Mouse (Mus musculus): ENCODE data around the gene Grik4.
"Not testable (repeated sequence)": the region's sequence is repeated elsewhere in the genome, so short reads cannot be mapped to it uniquely, and the experiment has no call there.

Gene Grik4

DNA sequence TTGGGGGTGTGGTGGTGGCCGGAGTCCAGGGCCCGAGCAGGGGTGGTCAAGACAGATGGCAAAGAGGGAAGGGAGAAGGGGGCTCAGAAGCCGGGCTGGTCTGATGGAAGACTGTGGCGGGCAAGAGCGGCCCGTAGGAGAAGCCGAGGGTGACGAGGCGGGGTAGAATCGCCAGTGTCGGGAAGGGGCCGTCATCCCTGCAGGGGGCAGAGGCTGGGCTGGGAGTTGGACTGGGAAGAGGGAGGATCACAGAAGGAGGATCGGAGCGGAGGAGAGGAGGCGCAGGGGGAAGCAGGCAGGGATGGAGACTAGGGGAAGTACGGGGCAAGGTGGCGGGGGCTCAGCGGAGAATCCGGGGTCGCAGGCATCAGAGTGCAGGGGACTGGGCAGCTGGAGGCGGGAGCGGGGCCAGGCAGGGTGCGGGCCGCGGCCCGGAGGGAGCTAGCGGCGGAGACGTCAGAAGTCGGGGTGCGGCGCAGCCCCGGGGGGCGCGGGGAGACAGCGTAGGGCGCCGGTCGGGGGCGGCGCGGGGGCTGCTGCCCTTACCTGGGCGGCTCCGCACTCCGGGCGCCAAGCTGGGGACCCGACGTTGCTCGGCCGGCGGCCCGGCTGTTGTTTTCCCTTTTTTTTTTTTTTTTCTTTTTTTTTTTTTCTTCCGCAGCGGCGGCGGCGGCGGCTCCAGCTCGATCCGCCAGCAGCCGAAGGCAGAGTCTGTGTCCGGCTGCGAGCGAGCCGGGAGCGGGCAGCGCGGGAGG is at the start of gene Grik4:
Gene Grik4 (minus strand): TSS at position 713 of the 755 bp plus-strand sequence.
- no peak for DNase-seq

DNA sequence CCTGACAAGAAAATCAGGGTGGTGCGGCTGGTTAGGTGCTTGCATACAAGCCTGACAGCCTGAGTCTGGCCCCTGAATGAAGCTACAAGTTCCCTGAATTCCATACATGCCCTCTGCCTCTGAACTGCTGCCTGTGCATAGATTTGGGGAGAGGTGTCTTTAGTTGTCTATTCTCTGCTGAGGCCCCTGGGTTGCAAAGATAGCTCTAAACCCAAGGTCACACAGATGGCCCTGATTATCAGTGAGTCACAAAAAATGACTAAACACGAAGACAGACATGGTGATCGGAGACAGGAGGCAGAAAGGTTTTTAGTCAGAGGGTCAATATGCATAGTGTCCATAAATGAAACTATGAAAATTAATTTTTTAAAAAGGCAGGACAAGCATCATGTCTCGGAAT is 49.4 kb upstream of the Grik4 start:
- DNase-seq = no peak

DNA sequence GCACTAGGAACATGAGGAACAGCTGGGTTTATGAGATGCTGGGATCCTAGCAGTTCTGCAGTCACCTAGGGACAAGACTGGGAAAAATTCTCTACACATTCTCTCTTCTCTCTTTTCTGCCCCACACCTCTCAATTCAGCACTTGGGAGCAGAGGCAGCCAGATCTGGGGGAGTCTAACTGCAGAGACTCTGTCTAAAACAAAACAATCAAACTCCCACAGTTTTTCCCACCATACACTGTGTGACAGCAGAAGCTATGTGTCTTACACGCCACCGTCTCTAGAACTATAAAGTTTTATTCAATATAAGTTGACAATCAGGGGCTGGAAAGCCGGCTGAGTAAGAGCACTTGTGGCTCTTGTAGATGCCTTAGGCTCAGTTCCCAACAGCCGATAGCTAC is 43.7 kb upstream of the Grik4 start:
- no peak for DNase-seq

DNA sequence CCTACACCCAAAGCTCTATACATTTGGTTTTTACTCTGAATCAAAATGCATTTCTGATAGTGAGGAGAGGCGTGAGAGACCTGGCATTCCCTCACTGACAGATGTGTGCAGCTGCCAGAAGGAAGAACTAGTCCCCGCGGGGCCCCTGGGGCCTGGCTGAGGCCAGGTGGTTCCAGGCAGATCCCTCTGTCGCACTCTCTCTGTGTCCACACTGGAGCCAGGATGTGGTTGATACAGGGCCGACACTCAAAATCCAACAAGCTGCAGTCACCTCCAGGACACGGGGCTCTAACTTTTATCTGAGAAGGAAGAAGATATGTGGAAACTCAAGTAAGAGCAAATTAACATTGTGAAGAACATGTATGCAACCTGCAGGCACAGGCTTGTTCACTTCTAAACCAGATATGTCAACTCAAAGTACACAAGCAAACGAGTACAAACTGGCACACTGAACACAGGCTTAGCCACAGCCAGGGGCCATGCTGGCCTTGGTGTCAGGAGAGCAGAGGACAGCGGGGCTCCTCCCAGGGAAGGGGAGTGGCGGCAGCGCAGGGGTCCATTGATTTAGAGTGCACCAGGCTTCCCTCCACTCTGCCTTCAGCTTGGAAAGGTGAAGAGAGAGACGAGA is 24.7 kb upstream of the Grik4 start:
- DNase-seq = no peak

DNA sequence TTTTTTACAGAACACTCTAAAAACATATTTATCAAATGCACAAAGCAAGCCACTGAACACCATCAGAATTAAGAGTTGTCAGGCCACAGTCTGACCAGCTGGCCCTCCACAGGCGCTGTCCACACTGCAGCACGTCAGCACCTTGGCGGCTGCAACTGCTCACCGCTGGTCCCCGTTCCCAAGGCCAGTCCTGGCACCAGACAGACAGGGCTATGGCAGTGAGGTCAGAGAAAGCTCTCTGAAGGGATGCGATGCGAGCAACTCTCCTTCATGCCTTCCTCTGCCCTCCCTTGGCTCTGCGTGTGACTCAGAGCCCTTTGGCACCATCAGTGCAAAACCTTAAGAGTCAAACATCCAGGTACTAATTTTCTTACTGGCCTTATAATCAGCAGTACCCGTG is 23.4 kb upstream of the Grik4 start:
- DNase-seq = no peak

DNA sequence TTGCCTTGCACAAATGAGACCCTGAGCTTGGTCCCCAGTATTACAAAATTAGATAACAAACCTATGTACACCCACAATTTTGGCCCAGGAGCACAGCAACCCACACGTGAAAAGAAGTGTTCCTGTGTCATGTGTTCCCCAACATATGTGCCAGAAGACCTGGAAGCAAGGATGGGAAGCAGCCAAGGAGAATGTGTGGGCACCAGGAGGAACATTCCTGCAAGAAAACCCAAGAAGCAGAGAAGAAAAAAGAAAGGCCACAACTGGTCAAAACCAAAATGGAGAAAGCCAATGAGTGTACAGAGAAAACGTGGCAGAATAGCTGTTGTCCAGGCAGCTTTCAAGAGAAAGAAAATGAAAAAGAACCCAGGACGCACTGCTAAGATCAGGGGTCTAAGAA is 20.5 kb upstream of the Grik4 start:
- DNase-seq = not testable (repeated sequence)

DNA sequence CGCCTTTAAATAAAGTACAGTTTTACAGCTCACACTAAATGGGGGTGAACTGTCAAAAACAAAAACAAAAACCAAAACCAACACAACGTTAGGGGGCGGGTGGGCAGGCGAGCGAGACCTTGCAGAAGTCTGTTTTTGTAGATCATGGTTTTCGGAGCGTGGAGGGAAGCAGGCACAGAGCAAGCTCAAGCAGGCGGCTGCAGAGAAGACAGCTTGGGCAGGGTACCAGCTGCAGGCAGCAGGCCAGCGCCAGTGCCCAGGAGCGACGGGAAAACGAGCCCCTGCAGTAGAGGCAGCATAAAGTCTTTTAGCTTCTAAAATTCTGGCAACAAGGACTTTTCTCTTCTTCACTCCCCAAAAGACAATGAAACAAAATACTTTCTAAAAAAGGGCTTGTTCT is 20.1 kb upstream of the Grik4 start:
- DNase-seq = no peak

DNA sequence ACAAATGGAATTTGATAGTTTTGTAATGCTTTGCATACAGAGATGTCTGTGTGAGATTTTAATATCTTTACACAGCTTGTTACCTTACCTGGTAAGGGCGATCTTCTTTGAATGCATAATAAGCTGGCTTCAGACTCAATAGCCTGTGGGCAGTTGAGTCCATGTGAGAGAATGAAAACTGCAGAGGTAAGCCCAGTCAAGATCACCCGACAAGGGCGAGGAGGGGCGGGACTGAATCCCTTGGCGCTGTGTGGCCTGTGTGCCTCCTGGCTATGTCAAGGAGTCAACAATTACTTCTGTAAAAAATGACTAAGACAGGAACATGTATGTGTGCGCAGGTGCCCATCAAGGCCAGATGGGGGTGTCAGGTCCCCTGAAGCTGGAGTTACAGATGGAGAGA is 18.2 kb upstream of the Grik4 start:
- peak; percentile 26 to 39 for DNase-seq

DNA sequence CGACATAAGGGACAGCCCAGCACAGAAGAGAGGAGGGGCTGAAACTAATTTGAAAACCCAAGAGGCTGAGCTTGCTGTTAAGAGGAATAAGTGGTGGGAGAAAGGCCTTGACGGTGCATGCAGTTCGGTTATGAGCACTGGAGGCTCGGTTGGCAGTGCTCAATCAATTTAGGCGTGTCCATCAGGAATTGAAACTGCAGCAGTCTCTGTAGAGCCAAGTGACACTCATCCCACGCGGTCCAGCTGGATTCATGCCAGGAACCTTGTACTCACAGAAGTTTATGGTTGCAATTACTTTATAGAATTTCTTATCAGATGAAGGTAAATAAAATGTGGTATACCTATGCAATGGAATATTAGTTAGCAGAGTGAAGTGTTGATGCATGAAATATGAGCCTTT is 14.1 kb upstream of the Grik4 start:
- DNase-seq = no peak

DNA sequence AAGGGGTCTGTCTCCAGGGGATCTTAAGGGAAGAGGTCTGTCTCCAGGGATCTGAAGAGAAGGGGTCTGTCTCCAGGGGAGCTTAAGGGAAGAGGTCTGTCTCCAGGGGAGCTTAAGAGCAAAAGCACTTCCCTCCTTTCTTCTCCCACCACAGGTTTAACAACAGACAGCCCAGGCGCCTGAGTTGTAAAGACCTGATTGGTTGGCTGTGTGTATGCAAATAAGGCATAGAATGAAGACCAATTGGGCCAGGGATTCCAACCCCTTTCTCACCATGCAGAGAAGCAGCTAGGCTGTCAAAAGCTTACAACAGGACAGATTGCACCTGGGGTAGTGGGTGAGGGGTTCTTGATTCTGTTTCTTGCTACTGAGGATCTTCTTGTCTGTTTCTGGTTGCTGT is 4.1 kb upstream of the Grik4 start:
- no peak for DNase-seq

DNA sequence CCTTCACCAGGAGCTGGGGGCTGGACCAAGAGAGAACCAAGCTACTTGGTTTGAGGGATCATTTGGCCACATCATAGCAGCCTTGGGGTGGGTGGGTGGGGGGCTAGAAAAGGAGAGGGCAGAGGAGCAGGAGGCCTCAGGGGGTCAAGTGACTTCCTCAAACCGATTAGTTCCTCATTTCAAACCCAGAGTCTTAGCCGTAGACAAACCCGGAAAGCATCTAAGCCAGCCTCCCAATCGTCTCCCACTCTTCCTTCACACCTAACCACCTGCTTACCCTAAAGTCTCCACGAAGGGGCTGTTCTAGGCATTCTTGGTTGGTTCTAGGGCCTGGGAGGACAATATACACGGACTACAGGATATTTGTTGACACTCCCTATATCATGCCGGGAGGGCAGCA is 881 bp upstream of the Grik4 start:
- DNase-seq = no peak

DNA sequence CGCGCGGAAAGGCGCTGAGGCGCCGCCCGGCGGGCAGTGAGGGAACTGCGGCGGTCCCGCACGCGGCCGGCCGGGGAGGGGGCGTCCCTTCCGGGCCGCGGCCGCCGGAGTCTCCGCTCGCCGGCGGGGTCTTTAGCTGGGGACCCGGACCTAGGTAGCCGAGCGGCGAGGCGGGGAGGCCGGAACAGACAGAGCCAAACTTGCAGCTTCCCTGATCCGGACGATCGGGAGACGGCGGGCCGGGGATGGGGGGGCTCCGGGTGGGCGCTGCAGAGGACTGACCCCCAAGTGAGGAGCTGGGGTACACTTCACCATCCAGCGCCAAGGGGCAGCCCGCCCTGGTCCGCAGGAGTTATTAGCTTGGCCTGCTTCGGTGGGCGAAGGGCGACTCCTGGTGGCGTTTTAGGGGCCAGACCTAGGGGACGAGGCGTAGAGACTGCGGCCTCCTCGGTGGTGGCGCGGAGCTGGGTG is 278 bp upstream of the Grik4 start:
- DNase-seq = peak; percentile 69 to 83

DNA sequence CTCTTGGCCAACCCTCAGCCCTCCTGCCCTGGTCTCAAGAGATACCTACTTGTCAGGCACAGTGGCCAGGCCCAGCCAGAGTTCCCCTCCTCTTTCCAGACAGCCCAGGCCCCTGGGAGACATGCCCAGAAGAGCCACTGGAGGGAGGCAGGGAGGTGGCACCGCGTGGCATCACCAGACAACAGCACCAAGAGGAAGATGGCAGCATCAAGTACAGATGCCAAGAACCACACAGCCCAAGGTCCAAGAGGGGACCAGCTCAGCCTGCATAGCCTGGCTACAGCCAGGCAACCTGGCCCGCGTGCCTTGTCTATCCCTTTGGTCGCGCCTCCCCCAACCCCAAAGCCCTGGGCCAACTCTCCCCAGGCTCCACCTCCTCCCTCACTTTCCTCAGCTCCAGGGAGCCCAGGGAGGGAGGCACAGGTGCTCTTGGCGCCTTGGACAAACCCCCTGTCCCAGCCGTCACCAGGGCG is 1.2 kb downstream of the Grik4 start:
- no peak for DNase-seq

DNA sequence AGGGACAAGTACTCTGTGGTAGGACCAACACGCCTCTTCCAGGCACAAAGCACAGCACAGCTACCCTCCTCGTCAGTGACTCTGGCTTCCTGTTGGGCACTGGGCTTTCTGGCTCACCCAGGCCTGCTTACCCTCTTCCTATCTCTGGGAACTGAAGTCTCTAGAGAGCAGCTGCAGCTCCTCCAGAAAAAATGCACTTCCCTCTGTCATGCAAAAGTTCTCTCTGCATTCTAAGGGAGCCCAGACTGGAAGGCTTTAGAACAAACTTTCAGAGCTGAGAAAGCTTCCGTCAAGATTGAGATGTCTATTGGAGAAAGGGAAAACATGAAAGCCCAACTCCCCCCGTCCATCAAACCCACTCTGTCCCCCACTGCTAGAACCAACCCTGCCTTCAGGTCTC is 2.1 kb downstream of the Grik4 start:
- DNase-seq = no peak

DNA sequence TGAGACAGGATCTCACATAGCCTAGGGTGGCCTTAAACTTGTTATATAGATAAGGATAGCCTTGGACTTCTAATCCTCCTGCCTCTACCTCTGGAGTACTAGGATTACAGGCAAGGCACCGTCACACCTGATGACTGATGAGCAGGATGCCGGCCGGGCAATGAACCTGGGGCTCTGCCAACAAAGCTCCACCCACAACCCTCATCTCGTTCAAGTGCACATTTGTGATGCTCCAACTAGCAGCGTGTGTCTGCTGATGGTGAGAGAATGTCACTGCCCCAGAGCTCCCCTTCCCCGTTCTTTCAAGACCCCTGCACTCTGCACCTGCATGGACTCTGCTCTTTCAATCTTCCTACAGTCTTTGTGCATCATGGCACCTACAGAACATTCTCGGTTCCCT is 12.1 kb downstream of the Grik4 start:
- peak in 1 of 2 experiments; percentile 11 for DNase-seq

DNA sequence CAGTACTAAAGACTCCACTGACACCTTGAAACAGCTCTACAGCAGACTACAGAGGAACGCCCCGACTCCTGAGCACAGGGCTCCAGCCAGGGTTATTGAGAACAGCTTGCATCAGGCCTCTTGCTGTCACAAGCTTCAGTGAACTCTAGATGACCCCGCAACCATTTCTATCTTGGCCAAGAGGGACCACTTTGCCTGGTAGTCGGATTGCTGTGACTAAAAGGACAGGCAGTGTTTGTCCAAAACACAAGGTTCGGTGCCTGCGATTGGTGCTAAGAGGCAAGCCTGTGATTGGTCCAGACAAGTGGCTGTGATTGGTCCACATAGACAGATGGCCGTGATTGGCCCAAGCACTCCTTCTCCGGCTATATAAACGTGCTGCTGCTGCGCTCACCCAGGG is 16.8 kb downstream of the Grik4 start:
- DNase-seq = no peak

DNA sequence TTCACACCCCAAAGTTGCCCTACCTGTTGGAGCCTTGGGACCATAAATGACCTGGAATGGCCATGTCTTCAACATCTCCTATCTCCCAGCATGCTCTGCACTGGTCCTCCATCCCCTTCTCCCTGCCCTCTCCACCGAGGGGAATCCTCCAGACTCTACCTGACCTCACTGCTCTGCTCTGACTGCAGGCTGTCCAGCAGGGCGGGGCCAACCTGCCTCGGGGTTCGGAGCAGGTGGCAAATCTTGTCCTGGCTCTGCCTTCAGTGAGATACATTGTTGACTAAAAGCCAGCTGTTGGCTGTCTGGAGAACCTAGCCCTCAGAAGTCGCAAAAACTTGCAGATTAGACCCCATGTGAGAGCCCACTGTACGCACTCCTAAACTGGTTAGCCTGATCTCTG is 17.7 kb downstream of the Grik4 start:
- DNase-seq = no peak

DNA sequence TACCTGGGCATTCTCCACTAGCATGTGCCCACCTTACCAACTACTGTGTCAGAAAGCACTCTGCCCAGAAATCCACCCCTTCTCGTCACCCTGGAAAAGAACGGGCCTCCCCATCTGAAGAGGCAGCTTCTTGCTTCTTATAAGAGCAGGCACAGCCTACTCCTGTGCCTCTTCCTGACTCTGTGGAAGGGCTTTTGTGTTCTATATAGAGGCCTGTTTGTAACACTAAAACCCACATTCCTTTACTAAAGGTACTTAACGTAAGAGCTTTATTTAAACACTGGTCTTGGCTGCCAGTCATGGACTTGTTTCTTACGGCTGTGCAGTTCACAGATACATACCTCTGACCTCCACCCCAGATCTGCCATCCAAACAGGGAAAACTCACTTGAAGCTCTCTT is 22.5 kb downstream of the Grik4 start:
- no peak for DNase-seq

DNA sequence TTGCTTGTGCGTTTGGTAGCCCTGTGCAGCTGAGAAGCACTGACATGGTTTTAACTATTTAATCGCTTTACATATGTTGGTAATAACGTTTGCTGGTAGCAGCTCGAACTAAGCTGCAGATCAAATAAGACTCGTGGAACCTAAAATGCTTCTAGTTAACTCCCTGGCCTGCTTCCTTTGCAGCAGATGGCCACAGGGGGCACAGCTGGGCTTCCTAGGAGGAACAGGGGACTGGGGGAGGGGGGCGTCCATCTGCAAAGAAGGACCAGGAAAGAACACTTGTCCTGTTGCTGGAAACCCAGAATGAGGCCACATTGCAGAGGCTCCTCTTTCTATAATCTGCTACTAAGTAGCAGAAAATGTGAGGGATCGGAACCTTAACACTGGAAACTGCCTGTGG is 24.1 kb downstream of the Grik4 start:
- DNase-seq = no peak

DNA sequence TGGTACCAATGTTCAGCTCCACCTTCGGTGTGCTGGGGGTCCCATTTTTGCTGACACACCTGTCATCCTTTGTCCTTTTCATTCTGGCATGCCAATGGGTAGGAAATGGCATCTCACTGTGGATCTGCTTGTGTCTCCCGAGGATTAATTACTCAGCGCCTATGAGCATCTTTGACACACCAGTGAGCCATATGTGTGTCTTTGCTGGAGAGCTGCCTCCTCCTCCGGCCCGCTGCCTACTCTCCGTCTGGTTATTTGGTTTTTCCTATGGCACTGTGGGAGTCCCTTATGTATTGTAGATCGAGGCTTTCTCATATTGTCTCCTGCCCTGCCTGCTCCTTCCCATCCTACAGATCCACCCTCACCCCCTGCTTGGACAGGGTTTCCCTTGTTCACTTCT is 26.4 kb downstream of the Grik4 start:
- no peak for DNase-seq

DNA sequence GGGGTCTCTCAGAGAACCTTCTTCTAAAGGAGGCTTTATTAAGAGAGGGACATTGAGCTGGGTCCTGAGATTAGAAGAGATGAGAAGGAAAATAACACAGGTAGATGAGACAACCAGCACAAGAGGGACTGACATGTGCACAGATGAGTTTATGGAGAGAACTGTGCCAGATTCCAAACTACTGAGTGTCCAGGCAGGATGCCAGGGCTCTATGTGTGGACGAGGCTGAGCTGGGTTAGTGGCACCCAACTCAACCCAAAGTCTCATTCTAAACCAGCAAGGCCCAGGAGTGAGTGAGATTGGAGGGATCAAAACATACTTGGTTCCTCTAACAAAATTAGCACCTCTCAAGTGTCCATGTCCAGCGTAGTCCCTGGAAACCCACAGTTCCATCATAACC is 31.1 kb downstream of the Grik4 start:
- no peak for DNase-seq

DNA sequence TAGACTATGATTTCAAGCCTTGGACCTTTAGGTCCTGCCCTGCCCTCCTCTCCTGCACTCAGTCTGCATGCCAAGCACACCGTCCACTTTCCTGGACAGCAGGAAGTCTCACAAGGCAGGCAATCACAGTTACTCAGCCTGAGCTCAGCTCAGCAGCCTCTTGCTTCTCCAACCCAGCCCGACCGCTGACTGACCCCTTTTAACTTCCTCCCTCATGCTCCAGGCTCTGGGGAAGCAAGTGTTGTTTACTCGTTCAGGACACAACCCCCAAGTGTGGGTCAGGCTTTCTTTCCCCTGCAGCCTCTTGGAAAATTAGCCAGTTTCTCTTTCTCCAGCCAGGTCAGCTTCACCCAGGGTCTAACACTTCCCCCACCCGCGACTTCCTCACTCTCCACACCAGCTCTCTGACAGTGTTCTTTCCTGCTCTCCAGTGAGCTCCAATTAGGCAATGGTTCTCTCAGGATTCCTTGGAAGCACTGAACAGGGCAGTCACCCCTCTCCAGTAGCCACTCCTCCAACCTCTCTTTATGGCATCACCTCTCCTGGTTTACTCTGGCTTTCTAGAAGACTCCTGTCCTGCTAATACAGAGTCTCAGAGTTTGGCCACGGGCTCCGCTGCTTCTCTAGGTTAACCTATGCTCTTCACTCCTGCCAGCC is 35.5 kb downstream of the Grik4 start:
- DNase-seq = no peak

DNA sequence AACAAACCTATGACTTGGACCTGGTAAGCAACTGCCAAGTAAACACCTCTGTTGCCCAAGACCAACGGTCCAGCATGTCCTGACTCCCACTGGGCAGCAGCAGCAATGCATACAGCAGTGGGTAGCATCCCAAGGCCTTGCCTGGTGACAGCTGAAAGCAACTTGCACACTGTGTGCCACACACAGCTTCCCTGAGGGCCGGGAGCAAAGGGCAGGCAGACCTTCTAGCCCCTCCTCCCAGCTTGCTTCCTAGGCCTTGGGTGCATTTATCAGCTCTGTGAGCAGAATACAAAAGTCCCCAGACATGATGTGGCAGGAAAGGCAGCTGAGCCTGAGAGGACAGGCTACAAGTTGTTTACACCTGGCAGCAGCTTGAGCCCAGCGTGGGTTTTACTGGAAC is 37.3 kb downstream of the Grik4 start:
- DNase-seq = no peak

DNA sequence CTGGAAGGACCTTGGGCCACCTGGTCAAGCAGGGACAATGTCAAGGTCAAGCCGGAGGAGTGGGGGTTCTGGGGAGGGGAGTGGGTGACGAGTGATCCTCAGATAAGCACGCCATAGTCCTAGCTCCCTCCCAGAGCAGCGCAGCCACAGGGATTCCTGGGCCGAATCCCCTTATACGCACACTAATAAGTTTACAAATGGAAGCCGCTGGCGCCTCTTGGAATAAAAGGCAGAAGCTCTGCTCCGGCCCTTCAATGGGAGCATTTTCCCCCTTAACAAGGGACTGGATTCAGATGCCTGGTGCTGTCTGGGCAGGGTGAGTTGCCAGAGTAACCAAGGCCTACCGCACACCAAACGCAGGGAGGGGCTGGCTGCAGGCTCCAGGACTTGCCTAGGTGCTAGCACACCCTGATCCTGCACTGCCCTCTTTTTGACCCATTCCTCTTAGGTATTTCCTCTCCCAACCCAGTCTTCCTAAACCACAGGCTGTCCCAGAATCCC is 46.2 kb downstream of the Grik4 start:
- DNase-seq = no peak

All from kidney, adult 8-10 months (tissue).